Mouse (Mus musculus): ENCODE measurements around the gene Tac4.

GRCm38 (mm10) chr11:95291998-95292397 is 30.7 kb downstream of the Tac4 start:
- no peak for TF ChIP-seq POLR2A (IDR thresholded peaks at IDR 0.05; ENCODE audit: extremely low read depth, insufficient read depth, low read length)
- no peak for TF ChIP-seq CTCF (IDR thresholded peaks at IDR 0.05; ENCODE audit: low read depth, low read length)
